Mouse (Mus musculus): Measurements from ENCODE around the gene Hist1h2bg.

Gene Hist1h2bg

DNA sequence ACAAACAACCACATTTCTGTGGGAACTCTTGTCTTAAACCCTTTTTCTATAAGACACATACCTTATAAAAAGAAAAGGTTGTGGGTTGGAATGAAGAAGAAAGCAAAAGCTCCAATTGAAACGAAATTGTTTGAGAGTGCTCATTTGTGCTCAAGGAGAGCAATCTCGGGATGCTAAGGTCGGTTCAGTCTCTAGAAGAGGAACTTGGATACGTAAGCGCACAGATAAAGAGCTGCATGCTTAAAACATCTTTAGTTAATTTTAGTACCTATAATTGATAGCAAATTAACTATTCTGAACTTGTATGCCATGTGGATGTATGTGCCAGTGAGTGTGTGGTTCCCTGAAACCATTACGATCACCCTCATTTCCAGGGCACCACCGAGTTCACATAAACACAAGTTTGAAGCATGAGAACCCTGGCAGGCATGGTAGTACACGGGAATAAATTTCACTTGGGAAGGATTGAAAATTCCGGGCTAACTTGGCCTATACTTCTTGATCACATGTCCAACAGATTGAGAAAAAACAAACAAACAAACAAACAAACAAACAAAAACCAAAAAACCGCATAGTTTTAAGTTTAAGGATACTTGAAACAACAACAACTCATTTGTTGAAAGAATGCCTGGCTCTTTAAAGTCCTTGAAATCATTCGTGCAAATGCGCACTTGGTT lies 49.0 kb downstream of the Hist1h2bg start:
- DNase-seq (ENCODE audit: low spot score in 2 of 2), result peak in 1 of 2 experiments; percentile 6

DNA sequence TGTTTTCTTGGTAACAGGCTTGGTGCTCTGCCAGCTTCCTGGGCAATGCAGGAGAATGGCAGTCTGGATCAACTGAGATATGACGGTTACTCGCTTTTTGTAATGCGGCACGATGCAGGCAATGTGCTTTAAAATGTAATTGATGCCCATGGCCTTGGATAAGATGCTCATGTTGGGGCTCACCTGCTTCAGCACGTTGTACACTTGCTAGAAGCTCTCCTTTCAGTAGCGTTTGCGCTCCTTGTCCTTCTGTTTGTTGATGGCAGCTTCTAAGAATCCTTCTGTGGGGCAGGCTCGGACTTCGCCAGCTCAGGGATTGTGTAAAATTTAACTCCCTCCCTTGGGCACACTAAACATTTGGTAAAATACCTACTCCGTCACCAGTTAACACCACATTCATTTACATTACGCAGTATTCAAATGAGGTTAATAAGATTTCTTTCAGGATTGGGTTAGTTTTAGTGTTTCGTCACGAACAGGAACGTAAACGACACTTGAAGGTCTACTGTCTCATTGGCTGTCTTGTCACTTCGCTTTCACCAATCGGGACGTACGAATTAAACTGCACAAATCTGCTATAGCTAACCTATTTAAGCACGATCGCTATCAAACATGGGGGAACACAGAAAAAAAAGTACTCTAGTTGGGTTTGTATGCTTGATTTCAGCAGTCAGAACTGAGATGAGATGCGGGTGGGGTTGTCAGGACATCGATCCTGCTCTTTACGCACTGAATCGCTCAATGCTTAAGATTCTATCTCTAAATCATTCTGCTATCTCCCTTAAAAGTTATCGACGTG lies 49.7 kb downstream of the Hist1h2bg start, which contains the start of gene Hist1h2be:
Gene Hist1h2be (minus strand): TSS at position 392 of the 799 bp plus-strand sequence.
- peak; percentile 71 to 84 for DNase-seq (ENCODE audit: low spot score in 2 of 2)
